Mouse (Mus musculus) lung, postnatal 36 days (tissue): ENCODE measurements around the gene Mars2.
A peak's percentile ranks its signal among the peaks of the same experiment; 100 is the strongest.

Source experiments
- DNase-seq: peaks from one replicate; pipeline ENCODE4 v3.0.0; 2022; ENCODE audit warnings: mixed read lengths

Gene Mars2

GRCm38 (mm10) chr1:55236890-55237642, at the start of gene Mars2:
Gene Mars2, plus strand, starts transcription at chr1:55237177.
- peak; percentile 97 for DNase-seq

- peak; percentile 22 for DNase-seq
These were observed 45.0 kb upstream of the Mars2 start for GRCm38 (mm10) chr1:55192015-55192414.

- peak; percentile 55 for DNase-seq
These were observed 44.2 kb upstream of the Mars2 start for GRCm38 (mm10) chr1:55192824-55193223.

GRCm38 (mm10) chr1:55193316-55193715, 43.7 kb upstream of the Mars2 start:
- peak; percentile 86 for DNase-seq

- no peak for DNase-seq
These were observed 42.7 kb upstream of the Mars2 start for GRCm38 (mm10) chr1:55194064-55194915.

GRCm38 (mm10) chr1:55195021-55195420, 42.0 kb upstream of the Mars2 start:
- no peak for DNase-seq

GRCm38 (mm10) chr1:55196327-55197003, 40.5 kb upstream of the Mars2 start:
- DNase-seq, result no peak

GRCm38 (mm10) chr1:55198719-55199118, 38.3 kb upstream of the Mars2 start:
- no peak for DNase-seq

GRCm38 (mm10) chr1:55201850-55202752, 34.9 kb upstream of the Mars2 start:
- DNase-seq, result peak; percentile 47

GRCm38 (mm10) chr1:55205808-55206327, 31.1 kb upstream of the Mars2 start:
- DNase-seq, result no peak

GRCm38 (mm10) chr1:55207561-55207960, 29.4 kb upstream of the Mars2 start:
- DNase-seq, result no peak

- no peak for DNase-seq
These were observed 28.4 kb upstream of the Mars2 start for GRCm38 (mm10) chr1:55208500-55209140.

- peak; percentile 55 for DNase-seq
These were observed 26.6 kb upstream of the Mars2 start for GRCm38 (mm10) chr1:55210202-55210965.

- no peak for DNase-seq
These were observed 25.9 kb upstream of the Mars2 start for GRCm38 (mm10) chr1:55211081-55211480.

GRCm38 (mm10) chr1:55212771-55213170, 24.2 kb upstream of the Mars2 start:
- DNase-seq, result no peak

- DNase-seq, result peak; percentile 48
These were observed 23.5 kb upstream of the Mars2 start for GRCm38 (mm10) chr1:55213475-55213874.

GRCm38 (mm10) chr1:55213936-55214335, 23.0 kb upstream of the Mars2 start:
- DNase-seq, result no peak

GRCm38 (mm10) chr1:55215185-55215813, 21.7 kb upstream of the Mars2 start:
- peak; percentile 73 for DNase-seq

- peak; percentile 69 for DNase-seq
These were observed 19.8 kb upstream of the Mars2 start for GRCm38 (mm10) chr1:55217191-55217590.

GRCm38 (mm10) chr1:55221352-55221751, 15.6 kb upstream of the Mars2 start:
- peak; percentile 66 for DNase-seq
